Mouse (Mus musculus) midbrain, embryonic 11.5 days (tissue): ENCODE results near the gene Prkcd. TPM values are rescaled to one million over a fixed set of nuclear protein-coding genes. Genes with fewer than 3 reads are reported as not detected.
A peak's percentile ranks its signal among the peaks of the same experiment; 100 is the strongest.

Source experiments
- ATAC-seq: fragments of 200-750 bp; cut with Nextera tagmentation; 2 replicates; pipeline ENCODE4 v1.8.0; 2017; ENCODE audit warnings: moderate TSS enrichment, moderate library complexity; ENCODE audit not compliant: low FRiP score
- DNase-seq: peaks from one replicate; pipeline ENCODE4 v3.0.0; 2015; ENCODE audit warnings: low spot score; ENCODE audit errors: missing footprints
- H3K27ac ChIP-seq: fragments of 300-500 bp; sonication (generic); 2 replicates; pipeline ENCODE4 v1.5.1; 2014; ENCODE audit warnings: low read depth, low read length
- H3K27me3 ChIP-seq: fragments of 300-500 bp; sonication (generic); 2 replicates; pipeline ENCODE4 v1.6.1; 2014; ENCODE audit warnings: mild to moderate bottlenecking, low read length, moderate library complexity, mixed read lengths; ENCODE audit not compliant: control insufficient read depth, insufficient read depth
- H3K36me3 ChIP-seq: fragments of 300-500 bp; sonication (generic); 2 replicates; pipeline ENCODE4 v1.6.1; 2014; ENCODE audit warnings: mild to moderate bottlenecking, low read length, moderate library complexity, mixed read lengths; ENCODE audit not compliant: control insufficient read depth, insufficient read depth
- H3K4me1 ChIP-seq: fragments of 300-500 bp; sonication (generic); 2 replicates; pipeline ENCODE4 v1.6.1; 2014; ENCODE audit warnings: low read length; ENCODE audit not compliant: control insufficient read depth, insufficient read depth
- H3K4me2 ChIP-seq: fragments of 300-500 bp; sonication (generic); 2 replicates; pipeline ENCODE4 v1.6.1; 2014; ENCODE audit warnings: mild to moderate bottlenecking, moderate library complexity
- H3K4me3 ChIP-seq: fragments of 300-500 bp; sonication (generic); 2 replicates; pipeline ENCODE4 v1.5.1; 2014; ENCODE audit warnings: low read depth, low read length
- H3K9ac ChIP-seq: fragments of 300-500 bp; sonication (generic); 2 replicates; pipeline ENCODE4 v1.6.1; 2014; ENCODE audit warnings: low read length
- H3K9me3 ChIP-seq: fragments of 300-500 bp; sonication (generic); 2 replicates; pipeline ENCODE4 v1.6.1; 2016; ENCODE audit warnings: low read length; ENCODE audit not compliant: control insufficient read depth
- WGBS: fragments of 180-500 bp; shearing (Covaris S2); extraction: QIAGEN DNeasy Blood & Tissue Kit; methylation state at CpG from one replicate; pipeline ENCODE4 v1.1.7; 2014; 5-methylcytosine and 5-hydroxymethylcytosine counted together
- polyA plus RNA-seq: library from polyadenylated mRNA; unstranded; fragments of >200 nt; fragmentation: Nextera tagmentation; extraction: Ambion mirVana; gene quantifications from 2 replicates; pipeline ENCODE4 v1.2.1, GENCODE M21; 2014

The Prkcd gene
- polyA plus RNA-seq, 1 experiment from 2014 or later, result 20.1 TPM

DNA sequence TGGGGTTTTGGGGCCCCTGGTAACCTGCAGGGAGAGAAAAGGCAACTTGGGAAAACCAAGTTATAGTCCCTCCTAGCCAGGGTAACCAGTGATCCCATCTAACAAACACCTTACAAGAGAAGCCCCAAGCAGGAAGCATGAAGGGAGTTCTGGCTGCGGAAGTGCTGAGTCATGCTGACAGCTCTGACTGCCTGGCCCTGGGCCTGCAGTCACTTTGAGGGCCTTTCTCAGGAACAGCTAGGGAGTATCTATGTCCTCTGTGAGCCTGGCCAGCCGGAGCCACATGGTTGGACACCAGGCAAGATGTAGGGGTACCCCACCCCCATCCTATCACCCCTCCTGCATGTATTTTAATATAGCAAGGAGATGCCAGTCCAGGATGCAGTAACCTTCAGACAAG lies 61.6 kb downstream of the Prkcd start:
- peaks cover 34% of the 10 kb centered on the region for H3K36me3 ChIP-seq
- no peaks in the 10 kb centered on the region for H3K9me3 ChIP-seq
- H3K4me1 ChIP-seq, result no peaks in the 10 kb centered on the region
- DNase-seq, result no peak
- WGBS, result 100% methylated on average over 2 of the region's 2 CpGs
- H3K4me2 ChIP-seq, result no peak overlapping the region
- no peak for ATAC-seq
- H3K4me3 ChIP-seq, result no peak overlapping the region
- H3K27ac ChIP-seq, result no peak overlapping the region
- H3K27me3 ChIP-seq, result no peaks in the 10 kb centered on the region
- H3K9ac ChIP-seq, result no peak overlapping the region

DNA sequence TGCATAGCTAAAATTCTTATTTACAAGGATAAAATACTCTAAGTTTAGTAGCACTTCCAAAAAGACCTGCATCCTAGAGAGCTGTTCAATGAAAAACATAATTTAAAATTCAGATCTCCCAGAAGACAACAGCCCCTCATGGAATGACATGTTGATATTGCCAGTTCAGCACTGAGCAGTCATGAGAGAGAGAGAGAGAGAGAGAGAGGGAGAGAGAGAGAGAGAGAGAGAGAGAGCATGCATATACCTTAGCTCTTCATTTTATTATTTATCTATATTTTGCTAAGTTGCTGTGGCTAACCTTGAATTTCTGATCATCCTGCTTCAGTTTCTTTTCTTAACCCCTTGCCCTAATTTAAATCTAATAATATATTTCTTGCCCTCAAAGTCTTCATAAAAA lies 63.7 kb downstream of the Prkcd start:
- no peak overlapping the region for H3K4me2 ChIP-seq
- H3K27me3 ChIP-seq, result no peaks in the 10 kb centered on the region
- H3K9ac ChIP-seq, result no peak overlapping the region
- H3K4me3 ChIP-seq, result no peak overlapping the region
- peaks cover 27% of the 10 kb centered on the region for H3K36me3 ChIP-seq
- ATAC-seq, result no peak
- no peaks in the 10 kb centered on the region for H3K4me1 ChIP-seq
- DNase-seq, result no peak
- H3K27ac ChIP-seq, result no peak overlapping the region
- no peaks in the 10 kb centered on the region for H3K9me3 ChIP-seq

DNA sequence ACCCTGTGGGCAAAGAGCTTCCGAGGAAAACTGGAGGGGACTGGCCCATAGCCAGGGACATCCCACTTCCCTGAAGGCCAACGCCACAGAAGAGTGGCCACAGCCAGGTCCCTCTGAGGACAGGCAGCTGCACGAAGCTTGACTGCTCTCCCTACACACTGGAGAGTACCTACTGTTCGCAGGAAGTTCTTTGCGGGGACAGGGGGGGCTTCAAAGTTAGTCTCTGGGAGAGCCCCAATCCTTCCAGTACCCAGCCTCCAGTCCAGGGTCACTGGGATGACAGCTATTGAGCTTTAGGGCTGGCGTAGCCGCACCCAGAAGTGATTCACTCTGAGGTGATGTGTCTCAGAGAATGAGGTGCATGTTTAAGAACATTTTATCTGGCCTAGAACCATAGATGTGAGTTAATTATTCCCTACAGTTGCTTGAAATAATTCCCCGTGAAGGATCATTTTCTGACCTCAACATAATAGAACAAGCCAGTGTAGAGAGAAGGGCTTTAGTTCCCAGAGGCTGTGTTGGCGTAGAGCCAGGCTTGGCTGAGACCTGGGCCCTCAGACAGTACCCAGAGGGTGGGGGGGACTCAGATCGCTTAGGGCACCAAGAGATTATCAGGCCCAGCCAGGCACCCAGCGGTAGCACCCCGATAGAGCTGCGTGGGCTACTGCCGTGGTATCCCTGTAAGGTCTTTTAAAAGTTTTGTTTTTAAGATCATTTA lies 64.4 kb downstream of the Prkcd start:
- no peak for ATAC-seq
- WGBS, result 92% methylated on average over 14 of the region's 14 CpGs
- DNase-seq, result no peak
- H3K9ac ChIP-seq, result no peak overlapping the region
- H3K9me3 ChIP-seq, result no peaks in the 10 kb centered on the region
- no peak overlapping the region for H3K27ac ChIP-seq
- H3K27me3 ChIP-seq, result no peaks in the 10 kb centered on the region
- no peaks in the 10 kb centered on the region for H3K4me1 ChIP-seq
- H3K4me3 ChIP-seq, result no peak overlapping the region
- peaks cover 25% of the 10 kb centered on the region for H3K36me3 ChIP-seq
- H3K4me2 ChIP-seq, result no peak overlapping the region

DNA sequence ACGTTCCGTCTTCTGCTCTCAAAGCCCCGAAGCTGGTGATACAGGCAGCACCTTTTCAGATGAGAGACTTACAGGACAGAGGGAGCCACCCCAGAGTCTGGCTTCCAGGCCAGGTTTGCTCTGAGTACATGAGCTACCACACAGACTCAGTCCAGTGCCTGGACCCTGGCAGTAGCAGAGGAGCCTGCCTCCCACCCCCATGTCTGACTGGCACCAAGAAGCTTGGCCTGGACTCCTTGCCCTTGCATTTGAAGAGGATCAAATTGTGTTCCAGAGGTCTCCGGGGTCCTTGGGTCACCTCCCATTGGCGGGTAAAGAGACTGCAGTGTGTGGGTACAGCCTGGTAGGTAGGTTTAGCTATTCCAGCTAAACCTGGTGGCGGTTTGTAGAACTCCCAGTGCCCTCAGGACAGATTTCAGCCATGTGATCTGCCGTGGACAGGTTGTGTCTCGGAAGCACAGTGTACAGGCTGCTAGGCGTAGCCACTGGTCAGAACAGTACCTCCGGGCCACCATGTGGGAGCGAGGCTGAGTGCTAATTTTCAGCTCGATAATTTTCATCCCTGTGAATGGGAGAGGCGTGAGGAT lies 65.1 kb downstream of the Prkcd start:
- no peaks in the 10 kb centered on the region for H3K9me3 ChIP-seq

DNA sequence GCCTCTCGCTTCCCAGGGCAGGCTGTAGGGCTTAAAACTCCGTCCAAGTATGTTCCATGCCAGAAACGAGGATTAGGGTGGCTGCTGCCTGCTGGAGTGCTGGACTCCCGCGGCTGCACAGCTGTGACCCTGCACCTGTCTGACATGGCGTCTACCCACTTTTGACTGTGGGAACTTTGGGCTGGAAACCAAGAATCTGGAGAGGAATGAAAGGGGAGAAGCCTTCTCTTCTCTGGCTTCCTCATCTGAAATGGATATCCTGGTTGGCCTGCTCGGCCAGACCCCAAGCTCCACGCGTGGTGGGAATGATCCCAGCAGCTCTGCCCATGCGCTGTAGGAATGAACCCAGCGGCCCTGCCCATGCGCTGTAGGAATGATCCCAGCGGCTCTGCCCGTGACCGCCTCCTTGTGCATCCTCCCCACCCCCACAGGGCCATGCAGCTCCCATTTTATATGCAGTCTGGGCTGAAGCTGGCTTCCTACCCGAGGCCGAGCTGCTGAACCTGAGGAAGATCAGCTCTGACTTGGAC lies 66.6 kb downstream of the Prkcd start:
- no peaks in the 10 kb centered on the region for H3K4me1 ChIP-seq
- H3K4me2 ChIP-seq, result no peak overlapping the region
- peaks cover 23% of the 10 kb centered on the region for H3K36me3 ChIP-seq
- DNase-seq, result no peak
- no peak overlapping the region for H3K27ac ChIP-seq
- no peaks in the 10 kb centered on the region for H3K9me3 ChIP-seq
- H3K9ac ChIP-seq, result no peak overlapping the region
- no peak overlapping the region for H3K4me3 ChIP-seq
- no peak for ATAC-seq
- 90% methylated on average over 17 of the region's 17 CpGs for WGBS
- H3K27me3 ChIP-seq, result no peaks in the 10 kb centered on the region

More for the DNA sequence above, 65.1 kb downstream of the Prkcd start:
- Histone ChIP-seq H3K36me3 (peaks cover 25% of the 10 kb centered on the region), H3K4me1 (no peaks in the 10 kb centered on the region), H3K27ac (no peak overlapping the region), H3K4me3 (no peak overlapping the region), H3K4me2 (no peak overlapping the region), H3K9ac (no peak overlapping the region), H3K27me3 (no peaks in the 10 kb centered on the region)
- no peak for ATAC-seq
- no peak for DNase-seq
- WGBS, result 92% methylated on average over 13 of the region's 13 CpGs

DNA sequence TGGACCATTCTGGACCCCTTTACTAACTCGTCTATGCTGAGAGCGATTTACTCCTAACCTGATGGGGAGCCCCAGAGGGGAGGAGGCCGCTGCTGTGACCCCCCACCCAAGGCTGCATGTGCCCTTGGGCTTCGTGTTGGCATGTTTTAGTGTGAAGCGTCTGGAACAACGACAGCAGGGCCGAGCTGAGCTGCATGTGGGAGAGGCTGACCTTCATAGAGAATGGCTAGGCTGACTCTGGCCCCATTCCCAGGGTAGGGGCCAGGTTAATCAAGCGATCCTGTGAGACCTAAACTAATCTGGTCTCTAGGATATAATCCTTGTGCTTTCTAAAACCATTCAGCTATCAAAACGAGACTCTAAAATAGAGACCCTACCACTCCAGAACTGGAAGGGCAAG lies 68.3 kb downstream of the Prkcd start:
- H3K27ac ChIP-seq, result no peak overlapping the region
- H3K27me3 ChIP-seq, result no peaks in the 10 kb centered on the region
- H3K9me3 ChIP-seq, result no peaks in the 10 kb centered on the region
- no peak overlapping the region for H3K4me2 ChIP-seq
- 84% methylated on average over 9 of the region's 9 CpGs for WGBS
- no peak overlapping the region for H3K9ac ChIP-seq
- no peak overlapping the region for H3K4me3 ChIP-seq
- DNase-seq, result no peak
- H3K4me1 ChIP-seq, result no peaks in the 10 kb centered on the region
- ATAC-seq, result no peak
- H3K36me3 ChIP-seq, result peaks cover 24% of the 10 kb centered on the region

DNA sequence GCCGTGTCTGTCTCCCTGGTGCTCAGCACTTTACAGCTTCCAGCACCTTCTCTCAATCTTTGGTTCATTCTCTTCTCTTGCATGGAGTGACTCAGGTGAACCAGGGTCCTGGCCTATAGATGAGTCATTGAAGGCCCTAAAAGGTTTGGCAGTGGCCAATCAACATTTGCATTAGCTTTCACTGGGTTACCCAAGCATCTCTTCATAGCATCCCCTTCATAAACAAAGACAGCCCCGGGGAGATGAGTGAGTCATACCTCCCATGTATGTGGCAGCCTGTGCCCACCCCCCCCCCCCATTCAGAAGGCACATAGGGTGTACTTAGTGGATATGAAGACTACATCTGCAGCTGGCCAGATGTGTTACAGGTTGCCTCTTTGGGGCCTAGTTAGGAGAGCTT lies 69.4 kb downstream of the Prkcd start:
- Histone ChIP-seq H3K27ac (no peak overlapping the region), H3K36me3 (peaks cover 24% of the 10 kb centered on the region), H3K27me3 (no peaks in the 10 kb centered on the region), H3K9ac (no peak overlapping the region), H3K4me2 (no peak overlapping the region), H3K4me1 (peaks cover under 1% of the 10 kb centered on the region; the same call in 1 of the 2 replicates), H3K4me3 (no peak overlapping the region), H3K9me3 (no peaks in the 10 kb centered on the region)
- WGBS, result 87% methylated on average over 2 of the region's 2 CpGs
- DNase-seq (peak; percentile 14), ATAC-seq (no peak)

DNA sequence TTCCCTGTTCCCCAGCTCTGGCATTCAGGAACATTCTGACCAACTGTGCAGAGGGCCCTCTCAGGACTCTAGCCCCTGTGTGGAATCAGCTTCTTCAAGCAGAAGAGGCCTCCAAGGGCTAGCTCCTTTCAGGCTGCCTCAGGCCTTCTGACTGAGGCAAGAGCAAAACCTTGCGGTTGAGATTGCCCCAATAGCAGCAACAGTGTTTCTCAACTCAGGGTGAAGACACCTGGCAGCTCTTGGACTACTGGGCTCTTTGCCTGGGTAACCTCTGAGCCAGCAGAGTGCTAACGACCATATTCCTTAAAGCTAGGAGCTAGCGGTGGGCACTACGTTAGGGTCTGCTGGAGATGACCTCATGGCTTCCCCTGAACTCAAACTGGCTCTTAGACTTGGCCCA lies 72.8 kb downstream of the Prkcd start:
- Histone ChIP-seq H3K4me2 (no peak overlapping the region), H3K9ac (no peak overlapping the region), H3K27ac (no peak overlapping the region), H3K9me3 (no peaks in the 10 kb centered on the region), H3K36me3 (peaks cover 8% of the 10 kb centered on the region; the same call in 1 of the 2 replicates), H3K4me1 (peaks cover 23% of the 10 kb centered on the region), H3K4me3 (no peak overlapping the region), H3K27me3 (no peaks in the 10 kb centered on the region)
- WGBS, result 96% methylated on average over 4 of the region's 4 CpGs
- DNase-seq (no peak), ATAC-seq (no peak)

DNA sequence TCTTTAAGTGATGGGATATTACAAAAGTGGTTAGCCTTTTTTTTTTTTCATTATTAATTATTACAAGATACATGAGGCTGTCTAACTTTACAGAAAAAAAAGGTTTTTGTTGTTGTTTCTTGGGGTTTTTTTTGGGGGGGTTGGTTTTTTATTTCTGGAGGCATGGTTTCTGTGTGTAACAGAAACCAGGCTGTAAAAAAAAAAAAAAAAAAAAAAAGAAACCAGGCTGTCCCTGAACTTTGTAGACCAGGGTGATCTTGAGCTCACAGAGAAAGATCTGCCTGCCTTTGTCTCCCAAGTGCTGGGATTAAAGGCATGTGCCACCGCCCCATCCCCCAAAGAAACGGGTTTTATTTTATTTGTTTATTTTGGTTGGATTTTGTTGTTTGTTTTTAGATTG lies 74.0 kb downstream of the Prkcd start:
- ATAC-seq (no peak), DNase-seq (no peak)
- Histone ChIP-seq H3K36me3 (peaks cover 8% of the 10 kb centered on the region; the same call in 1 of the 2 replicates), H3K4me2 (no peak overlapping the region), H3K9ac (no peak overlapping the region), H3K4me1 (peaks cover 26% of the 10 kb centered on the region), H3K4me3 (no peak overlapping the region), H3K9me3 (no peaks in the 10 kb centered on the region), H3K27me3 (no peaks in the 10 kb centered on the region), H3K27ac (no peak overlapping the region)
- WGBS, result 89% methylated on average over 2 of the region's 2 CpGs
